ENCODE assay signal across 13 mouse cellular contexts in genomic region chr4:134983136-134983535, GRCm38 (mm10). TPM values are rescaled to one million over a fixed set of nuclear protein-coding genes. Genes with fewer than 3 reads are reported as not detected.
DNase-seq lines count a peak whose midpoint lies in the region; ATAC-seq and TF ChIP-seq lines count a peak whose summit lies in the region.
"Had no signal": no experiment of that assay in that cellular context is flagged by ENCODE, and none has a peak within 500 bp of the region (broad histone marks: within the 10 kb centered on the region; RNA-seq: fewer than 3 reads in every experiment).

No protein-coding gene starts in this region.

- no peak for TF ChIP-seq POLR2A in bone marrow, adult 2 months (IDR thresholded peaks at IDR 0.05; ENCODE audit: borderline replicate concordance, control insufficient read depth, low read depth, low read length)

- TF ChIP-seq CTCF in bone marrow, adult 2 months (IDR thresholded peaks at IDR 0.05; ENCODE audit: control insufficient read depth, insufficient read depth, low read length), result no peak
- TF ChIP-seq CTCF in liver, embryonic 14.5 days (IDR thresholded peaks at IDR 0.05; ENCODE audit: low read depth), result no peak

- DNase-seq in lung, adult 18-20 months, result no peak
- peak; percentile 51 for DNase-seq in ES-CJ7 (ENCODE audit: low read depth, low spot score)
- peak; percentile 33 to 53 (median 45) for DNase-seq in liver, embryonic 14.5 days (ENCODE audit: low read depth in 3 of 3, low spot score in 3 of 3)
- DNase-seq in layer of hippocampus, adult 11-12 months (ENCODE audit: low spot score), result no peak
- DNase-seq in natural killer cell, adult 2 months (ENCODE audit: low spot score in 2 of 2), result no peak
- DNase-seq in urinary bladder, adult 2 months (ENCODE audit: low spot score), result no peak
- DNase-seq: cerebellum, postnatal 25 days; kidney, adult 8-10 months had no signal

- H3K4me1 ChIP-seq in lung, embryonic 16.5 days (replicated peaks; ENCODE audit: control insufficient read depth, insufficient read depth, low read length), result peaks cover 4% of the 10 kb centered on the region; the same call in 1 of the 2 replicates
- peaks cover 5% of the 10 kb centered on the region; the same call in 1 of the 2 replicates for H3K4me1 ChIP-seq in bone marrow, adult 2 months (ENCODE audit: control insufficient read depth, insufficient read depth, low read length)
- peaks cover 34 to 44% of the 10 kb centered on the region in 2 experiments for H3K4me1 ChIP-seq in liver, embryonic 14.5 days (replicated peaks; ENCODE audit: control insufficient read depth in 2 of 2, insufficient read depth in 2 of 2, low read length in 1 of 2)
- H3K4me1 ChIP-seq: hindbrain, embryonic 15.5 days had no signal

- H3K27ac ChIP-seq in lung, embryonic 16.5 days (ENCODE audit: low read length), result no peak overlapping the region
- peak overlapping the region; percentile 78 for H3K27ac ChIP-seq in bone marrow, adult 2 months (ENCODE audit: control insufficient read depth, insufficient read depth, low read depth, low read length, poor library complexity)
- H3K27ac ChIP-seq in liver, embryonic 14.5 days, result peak overlapping the region; percentile 98
- H3K27ac ChIP-seq: hindbrain, embryonic 15.5 days; neural tube, embryonic 15.5 days had no signal

- H3K9me3 ChIP-seq in lung, embryonic 16.5 days (ENCODE audit: control insufficient read depth, low read length), result no peaks in the 10 kb centered on the region
- H3K9me3 ChIP-seq in liver, embryonic 14.5 days (ENCODE audit: control insufficient read depth, low read length), result no peaks in the 10 kb centered on the region; the same call in none of the 2 replicates
- H3K9me3 ChIP-seq: hindbrain, embryonic 15.5 days; neural tube, embryonic 15.5 days had no signal

- TF ChIP-seq EP300 in liver, embryonic 14.5 days (IDR thresholded peaks at IDR 0.05; ENCODE audit: low read depth), result 0 out of 2 replicates have a peak, but pooled peaks have one; percentile 35

- H3K4me2 ChIP-seq in lung, embryonic 16.5 days (ENCODE audit: low read depth, low read length), result peak overlapping the region; percentile 23; the same call in 1 of the 2 replicates
- peak overlapping the region; percentile 71 for H3K4me2 ChIP-seq in liver, embryonic 14.5 days (ENCODE audit: low read depth)
- H3K4me2 ChIP-seq: hindbrain, embryonic 15.5 days; neural tube, embryonic 15.5 days had no signal

- 37% methylated on average over 5 of the region's 5 CpGs for WGBS in lung, embryonic 16.5 days
- 59% methylated on average over 5 of the region's 5 CpGs for WGBS in bone marrow, adult 2 months
- 48% methylated on average over 5 of the region's 5 CpGs for WGBS in liver, embryonic 14.5 days (ENCODE audit: insufficient replicate concordance)

- no peaks in the 10 kb centered on the region for H3K27me3 ChIP-seq in lung, embryonic 16.5 days (ENCODE audit: control insufficient read depth, insufficient read depth, low read depth, low read length)
- no peaks in the 10 kb centered on the region for H3K27me3 ChIP-seq in liver, embryonic 14.5 days (ENCODE audit: control insufficient read depth, insufficient read depth, low read length)
- H3K27me3 ChIP-seq: hindbrain, embryonic 15.5 days; neural tube, embryonic 15.5 days had no signal

- no peak overlapping the region for H3K4me3 ChIP-seq in lung, embryonic 16.5 days (ENCODE audit: low read length)
- H3K4me3 ChIP-seq in bone marrow, adult 2 months (replicated peaks; ENCODE audit: control insufficient read depth, low read depth, low read length), result no peak overlapping the region
- no peak overlapping the region for H3K4me3 ChIP-seq in liver, embryonic 14.5 days (ENCODE audit: insufficient read depth in 1 of 2, low read depth in 2 of 2, low read length in 2 of 2)
- H3K4me3 ChIP-seq: hindbrain, embryonic 15.5 days; neural tube, embryonic 15.5 days had no signal

- H3K9ac ChIP-seq in lung, embryonic 16.5 days (ENCODE audit: low read length), result no peak overlapping the region
- peak overlapping the region; percentile 10 for H3K9ac ChIP-seq in liver, embryonic 14.5 days (replicated peaks)
- H3K9ac ChIP-seq: hindbrain, embryonic 15.5 days; neural tube, embryonic 15.5 days had no signal

- no peaks in the 10 kb centered on the region for H3K36me3 ChIP-seq in lung, embryonic 16.5 days (ENCODE audit: control insufficient read depth, insufficient read depth, low read length)
- no peaks in the 10 kb centered on the region for H3K36me3 ChIP-seq in liver, embryonic 14.5 days (replicated peaks; ENCODE audit: control insufficient read depth, insufficient read depth, low read depth)
- H3K36me3 ChIP-seq: hindbrain, embryonic 15.5 days; neural tube, embryonic 15.5 days had no signal

- peak; percentile 51 for ATAC-seq in lung, embryonic 16.5 days (ENCODE audit: low read depth)
- no peak for ATAC-seq in liver, embryonic 14.5 days (ENCODE audit: insufficient read depth)
- ATAC-seq: activated CD4-positive, CD25-positive, alpha-beta regulatory T cell, adult 4 months had no signal

RNA-seq across cellular contexts. Expression of gene Syf2, which starts 52.4 kb away (rescaled TPM):
- polyA plus RNA-seq in lung, embryonic 16.5 days (2015; fragmentation: Nextera tagmentation; extraction: Ambion mirVana), result 82.0 and 87.7 TPM in 2 replicates
- polyA plus RNA-seq in bone marrow, adult 2 months (2011; ENCODE audit: insufficient read depth, insufficient read length, low replicate concordance, missing spikeins), result 113 and 165 TPM in 2 replicates
- 21.9 and 42.9 TPM in 2 replicates for polyA plus RNA-seq in liver, embryonic 14.5 days (2012; rRNA removed)
- polyA plus RNA-seq in liver, embryonic 14.5 days (2014; fragmentation: Nextera tagmentation; extraction: Ambion mirVana), result 52.6 and 56.0 TPM in 2 replicates
- polyA plus RNA-seq in urinary bladder, adult 2 months (2012; rRNA removed), result 98.8 and 107 TPM in 2 replicates

RNA-seq across cellular contexts. Expression of gene Rsrp1, which starts 59.7 kb away (rescaled TPM):
- 454 and 489 TPM in 2 replicates for polyA plus RNA-seq in lung, embryonic 16.5 days (2015; fragmentation: Nextera tagmentation; extraction: Ambion mirVana)
- polyA plus RNA-seq in bone marrow, adult 2 months (2011; ENCODE audit: insufficient read depth, insufficient read length, low replicate concordance, missing spikeins), result 590 and 975 TPM in 2 replicates
- 228 and 239 TPM in 2 replicates for polyA plus RNA-seq in liver, embryonic 14.5 days (2012; rRNA removed)
- polyA plus RNA-seq in liver, embryonic 14.5 days (2014; fragmentation: Nextera tagmentation; extraction: Ambion mirVana), result 151 and 161 TPM in 2 replicates
- polyA plus RNA-seq in urinary bladder, adult 2 months (2012; rRNA removed), result 580 and 969 TPM in 2 replicates

Comparison
In these comparisons a context has a peak if more than half of its experiments do, and no peak if none do; other contexts are left out.
1. DNase-seq: peak in ES-CJ7 (single experiment) and liver, embryonic 14.5 days (3 of 3); none in lung, adult 18-20 months (0 of 2), layer of hippocampus, adult 11-12 months (single experiment), natural killer cell, adult 2 months (0 of 2) and urinary bladder, adult 2 months (single experiment).